Mouse (Mus musculus): ENCODE results near the gene Nrip3. TPM values are rescaled to one million over a fixed set of nuclear protein-coding genes. Genes with fewer than 3 reads are reported as not detected.

Nrip3 gene
- polyA plus RNA-seq, 1 experiment from 2014 or later = 0.48 TPM

GRCm38 (mm10) chr7:109800626-109801025 is 18.8 kb upstream of the Nrip3 start:
- no peaks in the 10 kb centered on the region for H3K36me3 ChIP-seq
- no peaks in the 10 kb centered on the region for H3K27me3 ChIP-seq
- ATAC-seq (ENCODE audit: insufficient number of reproducible peaks, insufficient read depth, low FRiP score, low TSS enrichment, low read depth) = no peak
- no peaks in the 10 kb centered on the region for H3K9me3 ChIP-seq
- H3K9ac ChIP-seq = no peak overlapping the region
- no peak overlapping the region for H3K4me2 ChIP-seq
- no peak overlapping the region for H3K4me3 ChIP-seq
- 80% methylated on average over 4 of the region's 4 CpGs for WGBS
- peaks cover under 1% of the 10 kb centered on the region; the same call in 1 of the 2 replicates for H3K4me1 ChIP-seq
- H3K27ac ChIP-seq = no peak overlapping the region

GRCm38 (mm10) chr7:109799168-109799567 is 17.3 kb upstream of the Nrip3 start:
- Histone ChIP-seq H3K9ac (no peak overlapping the region), H3K27me3 (no peaks in the 10 kb centered on the region), H3K4me3 (no peak overlapping the region), H3K36me3 (no peaks in the 10 kb centered on the region), H3K4me1 (peaks cover 13% of the 10 kb centered on the region), H3K9me3 (no peaks in the 10 kb centered on the region), H3K27ac (no peak overlapping the region), H3K4me2 (no peak overlapping the region)
- ATAC-seq (ENCODE audit: insufficient number of reproducible peaks, insufficient read depth, low FRiP score, low TSS enrichment, low read depth) = no peak
- 77% methylated on average over 11 of the region's 11 CpGs for WGBS

GRCm38 (mm10) chr7:109795564-109795963 is 13.7 kb upstream of the Nrip3 start:
- H3K36me3 ChIP-seq = no peaks in the 10 kb centered on the region
- H3K4me1 ChIP-seq = peaks cover 13% of the 10 kb centered on the region
- no peak overlapping the region for H3K9ac ChIP-seq
- no peak overlapping the region for H3K4me2 ChIP-seq
- WGBS = 70% methylated on average over 5 of the region's 5 CpGs
- no peak for ATAC-seq (ENCODE audit: insufficient number of reproducible peaks, insufficient read depth, low FRiP score, low TSS enrichment, low read depth)
- H3K9me3 ChIP-seq = no peaks in the 10 kb centered on the region
- H3K4me3 ChIP-seq = no peak overlapping the region
- H3K27ac ChIP-seq = no peak overlapping the region
- H3K27me3 ChIP-seq = no peaks in the 10 kb centered on the region

GRCm38 (mm10) chr7:109794556-109794955 is 12.7 kb upstream of the Nrip3 start:
- no peak overlapping the region for H3K4me3 ChIP-seq
- no peak overlapping the region for H3K9ac ChIP-seq
- peaks cover 13% of the 10 kb centered on the region for H3K4me1 ChIP-seq
- H3K9me3 ChIP-seq = no peaks in the 10 kb centered on the region
- no peaks in the 10 kb centered on the region for H3K27me3 ChIP-seq
- no peak overlapping the region for H3K4me2 ChIP-seq
- H3K27ac ChIP-seq = no peak overlapping the region
- H3K36me3 ChIP-seq = no peaks in the 10 kb centered on the region
- WGBS = 45% methylated on average over 2 of the region's 2 CpGs
- no peak for ATAC-seq (ENCODE audit: insufficient number of reproducible peaks, insufficient read depth, low FRiP score, low TSS enrichment, low read depth)

GRCm38 (mm10) chr7:109792759-109793158 is 10.9 kb upstream of the Nrip3 start:
- Histone ChIP-seq H3K4me1 (peaks cover 13% of the 10 kb centered on the region), H3K27ac (no peak overlapping the region)

GRCm38 (mm10) chr7:109790818-109791217 is 9.0 kb upstream of the Nrip3 start:
- H3K9ac ChIP-seq = no peak overlapping the region
- peaks cover 13% of the 10 kb centered on the region for H3K4me1 ChIP-seq
- H3K9me3 ChIP-seq = no peaks in the 10 kb centered on the region
- no peak overlapping the region for H3K27ac ChIP-seq
- no peaks in the 10 kb centered on the region for H3K36me3 ChIP-seq
- H3K4me3 ChIP-seq = no peak overlapping the region
- no peak overlapping the region for H3K4me2 ChIP-seq
- no peak for ATAC-seq (ENCODE audit: insufficient number of reproducible peaks, insufficient read depth, low FRiP score, low TSS enrichment, low read depth)
- no peaks in the 10 kb centered on the region for H3K27me3 ChIP-seq
- WGBS = 49% methylated on average over 3 of the region's 3 CpGs

More at GRCm38 (mm10) chr7:109792759-109793158, 10.9 kb upstream of the Nrip3 start:
- Histone ChIP-seq H3K4me2 (no peak overlapping the region), H3K36me3 (no peaks in the 10 kb centered on the region), H3K27me3 (no peaks in the 10 kb centered on the region), H3K9me3 (no peaks in the 10 kb centered on the region), H3K4me3 (no peak overlapping the region), H3K9ac (no peak overlapping the region)
- no peak for ATAC-seq (ENCODE audit: insufficient number of reproducible peaks, insufficient read depth, low FRiP score, low TSS enrichment, low read depth)
- 74% methylated on average over 2 of the region's 2 CpGs for WGBS

- no peaks in the 10 kb centered on the region for H3K36me3 ChIP-seq
Measured at GRCm38 (mm10) chr7:109787860-109788259, 6.0 kb upstream of the Nrip3 start.

GRCm38 (mm10) chr7:109783281-109783680 is 1.5 kb upstream of the Nrip3 start:
- Histone ChIP-seq H3K4me2 (no peak overlapping the region), H3K4me1 (peaks cover 20% of the 10 kb centered on the region), H3K27ac (no peak overlapping the region), H3K9me3 (no peaks in the 10 kb centered on the region), H3K36me3 (no peaks in the 10 kb centered on the region), H3K9ac (no peak overlapping the region), H3K4me3 (no peak overlapping the region), H3K27me3 (peaks cover 59% of the 10 kb centered on the region)
- ATAC-seq (ENCODE audit: insufficient number of reproducible peaks, insufficient read depth, low FRiP score, low TSS enrichment, low read depth) = no peak
- WGBS = 33% methylated on average over 7 of the region's 7 CpGs

More at GRCm38 (mm10) chr7:109787860-109788259, 6.0 kb upstream of the Nrip3 start:
- ATAC-seq (ENCODE audit: insufficient number of reproducible peaks, insufficient read depth, low FRiP score, low TSS enrichment, low read depth) = no peak
- H3K27ac ChIP-seq = no peak overlapping the region
- no peak overlapping the region for H3K9ac ChIP-seq
- H3K27me3 ChIP-seq = peaks cover 15% of the 10 kb centered on the region
- H3K4me1 ChIP-seq = peaks cover 6% of the 10 kb centered on the region; the same call in 1 of the 2 replicates
- H3K4me2 ChIP-seq = no peak overlapping the region
- H3K9me3 ChIP-seq = no peaks in the 10 kb centered on the region
- no peak overlapping the region for H3K4me3 ChIP-seq
- WGBS = 82% methylated on average over 2 of the region's 2 CpGs

GRCm38 (mm10) chr7:109781087-109781469 is 747 bp downstream of the Nrip3 start:
- Histone ChIP-seq H3K36me3 (no peaks in the 10 kb centered on the region), H3K4me2 (peak overlapping the region; percentile 95), H3K27me3 (peaks cover 70% of the 10 kb centered on the region), H3K4me3 (peak overlapping the region; percentile 52), H3K9me3 (no peaks in the 10 kb centered on the region), H3K9ac (peak overlapping the region; percentile 58), H3K4me1 (peaks cover 20% of the 10 kb centered on the region), H3K27ac (no peak overlapping the region)
- ATAC-seq (ENCODE audit: insufficient number of reproducible peaks, insufficient read depth, low FRiP score, low TSS enrichment, low read depth) = no peak
- WGBS = 1% methylated on average over 24 of the region's 24 CpGs

GRCm38 (mm10) chr7:109772251-109772650 is 9.6 kb downstream of the Nrip3 start:
- no peak overlapping the region for H3K4me3 ChIP-seq
- H3K9me3 ChIP-seq = no peaks in the 10 kb centered on the region
- 0 out of 2 replicates have a peak, but pooled peaks cover 4% of the 10 kb centered on the region for H3K27me3 ChIP-seq
- no peak for ATAC-seq (ENCODE audit: insufficient number of reproducible peaks, insufficient read depth, low FRiP score, low TSS enrichment, low read depth)
- no peaks in the 10 kb centered on the region for H3K36me3 ChIP-seq
- H3K4me2 ChIP-seq = no peak overlapping the region
- H3K27ac ChIP-seq = no peak overlapping the region
- no peaks in the 10 kb centered on the region for H3K4me1 ChIP-seq
- no peak overlapping the region for H3K9ac ChIP-seq

GRCm38 (mm10) chr7:109768699-109769383 is 13.0 kb downstream of the Nrip3 start:
- Histone ChIP-seq H3K4me1 (no peaks in the 10 kb centered on the region), H3K27me3 (no peaks in the 10 kb centered on the region), H3K36me3 (no peaks in the 10 kb centered on the region), H3K9ac (no peak overlapping the region), H3K4me2 (no peak overlapping the region), H3K9me3 (no peaks in the 10 kb centered on the region), H3K27ac (no peak overlapping the region), H3K4me3 (no peak overlapping the region)
- whole genome bisulfite sequencing = 47% methylated on average over 2 of the region's 2 CpGs
- ATAC-seq (ENCODE audit: insufficient number of reproducible peaks, insufficient read depth, low FRiP score, low TSS enrichment, low read depth) = no peak

- no peak overlapping the region for H3K4me2 ChIP-seq
- WGBS = 79% methylated on average over 7 of the region's 7 CpGs
- no peak overlapping the region for H3K27ac ChIP-seq
- no peaks in the 10 kb centered on the region for H3K27me3 ChIP-seq
- no peak overlapping the region for H3K9ac ChIP-seq
- no peaks in the 10 kb centered on the region for H3K9me3 ChIP-seq
- H3K4me3 ChIP-seq = no peak overlapping the region
- no peak for ATAC-seq (ENCODE audit: insufficient number of reproducible peaks, insufficient read depth, low FRiP score, low TSS enrichment, low read depth)
- no peaks in the 10 kb centered on the region for H3K4me1 ChIP-seq
- no peaks in the 10 kb centered on the region for H3K36me3 ChIP-seq
Measured at GRCm38 (mm10) chr7:109767575-109768350, 14.1 kb downstream of the Nrip3 start.

All from embryonic facial prominence, embryonic 13.5 days (tissue).